Mouse (Mus musculus): Measurements from ENCODE around the gene Ap1g2.

DNA sequence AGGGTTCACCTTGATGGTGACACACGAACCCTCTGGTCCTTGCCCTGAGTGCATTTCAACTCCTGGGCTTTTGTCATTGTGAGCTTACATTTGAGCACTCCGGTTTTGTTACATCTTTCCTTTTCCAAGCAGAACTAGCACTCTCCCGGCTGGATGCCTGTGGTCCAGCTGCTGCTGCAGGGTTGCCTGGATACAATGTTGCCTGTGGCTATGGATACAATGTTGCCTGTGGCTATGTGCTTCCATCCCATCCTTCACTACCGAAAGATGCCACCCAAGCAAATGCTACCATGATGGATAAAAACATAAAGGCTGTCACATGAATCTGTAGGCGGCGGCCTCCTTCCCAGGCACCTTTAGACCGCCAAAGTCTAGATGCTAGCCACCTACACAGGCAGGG, 20.1 kb upstream of the Ap1g2 start:
- TF ChIP-seq CTCF (IDR thresholded peaks at IDR 0.05; ENCODE audit: low read depth) (no peak), EP300 (IDR thresholded peaks at IDR 0.05; ENCODE audit: low read depth) (no peak)

Data from heart, postnatal 0 days (tissue).